Mouse (Mus musculus) embryo, embryonic 10 days (tissue): ENCODE results near the gene Dstn.
A peak's percentile ranks its signal among the peaks of the same experiment; 100 is the strongest.

Experiments
- DNase-seq: peaks from one replicate; pipeline ENCODE4 v3.0.0-alpha.2; 2015; ENCODE audit warnings: low spot score

Dstn gene

GRCm38 (mm10) chr2:143955004-143955403 lies 39.9 kb downstream of the Dstn start:
- no peak for DNase-seq

GRCm38 (mm10) chr2:143955746-143956145 lies 40.6 kb downstream of the Dstn start:
- no peak for DNase-seq

- DNase-seq, result no peak
These were observed 47.1 kb downstream of the Dstn start for GRCm38 (mm10) chr2:143962192-143962591.

GRCm38 (mm10) chr2:143963318-143963717 lies 48.2 kb downstream of the Dstn start:
- DNase-seq, result no peak

- DNase-seq, result no peak
These were observed 54.1 kb downstream of the Dstn start for GRCm38 (mm10) chr2:143969260-143969659.

- DNase-seq, result no peak
These were observed 55.7 kb downstream of the Dstn start for GRCm38 (mm10) chr2:143970841-143971240.

- DNase-seq, result no peak
These were observed 56.8 kb downstream of the Dstn start for GRCm38 (mm10) chr2:143971887-143972286.

GRCm38 (mm10) chr2:143973161-143973560 lies 58.0 kb downstream of the Dstn start:
- no peak for DNase-seq

GRCm38 (mm10) chr2:143975146-143975649 lies 60.1 kb downstream of the Dstn start:
- DNase-seq, result no peak

GRCm38 (mm10) chr2:143978444-143979147 lies 63.5 kb downstream of the Dstn start:
- DNase-seq, result no peak

GRCm38 (mm10) chr2:143980781-143981398 lies 65.8 kb downstream of the Dstn start:
- peak; percentile 85 for DNase-seq

GRCm38 (mm10) chr2:143982152-143982551 lies 67.0 kb downstream of the Dstn start:
- DNase-seq, result no peak

GRCm38 (mm10) chr2:143982901-143983300 lies 67.8 kb downstream of the Dstn start:
- DNase-seq, result no peak

- no peak for DNase-seq
These were observed 68.4 kb downstream of the Dstn start for GRCm38 (mm10) chr2:143983482-143983881.

- DNase-seq, result no peak
These were observed 72.4 kb downstream of the Dstn start for GRCm38 (mm10) chr2:143987485-143987884.

- DNase-seq, result no peak
These were observed 72.9 kb downstream of the Dstn start for GRCm38 (mm10) chr2:143988016-143988415.

- DNase-seq, result no peak
These were observed 75.9 kb downstream of the Dstn start for GRCm38 (mm10) chr2:143990997-143991396.

GRCm38 (mm10) chr2:143991964-143992672 lies 77.0 kb downstream of the Dstn start:
- no peak for DNase-seq
